Mouse (Mus musculus) T-helper 2 cell (primary cell): ENCODE results near the gene Ttll3.

Source experiments
- in situ Hi-C: fragments of 300-600 bp; cut with MboI, MseI; formaldehyde crosslinking; loops from one replicate; pipeline ENCODE4 v1.15.1; 2025; ENCODE audit warnings: high pct_unique_total_duplicates

Gene Ttll3

DNA sequence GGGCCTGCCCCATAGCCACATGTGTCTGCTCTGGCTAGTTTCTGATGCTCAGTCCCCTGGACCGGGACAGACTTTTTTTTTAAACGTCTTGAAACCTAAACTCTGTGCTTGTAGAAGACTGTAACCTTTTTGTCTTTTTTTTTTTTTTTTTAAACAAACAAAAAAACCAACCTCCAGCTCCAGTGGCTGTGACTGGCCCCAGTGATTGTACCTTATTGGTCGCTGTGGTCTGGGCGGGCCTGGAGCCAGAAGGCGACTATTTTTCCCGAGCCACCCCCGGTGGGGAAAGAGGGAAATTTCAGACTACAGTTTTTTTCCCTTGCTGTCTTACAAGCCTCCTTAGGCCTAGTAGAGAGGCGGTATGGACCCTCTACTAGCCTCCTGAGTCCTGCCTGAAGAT is at the start of gene Ttll3:
Ttll3 (plus strand) TSS at position 301 of the 400 bp plus-strand sequence.
- in situ Hi-C loops: no loop called here

DNA sequence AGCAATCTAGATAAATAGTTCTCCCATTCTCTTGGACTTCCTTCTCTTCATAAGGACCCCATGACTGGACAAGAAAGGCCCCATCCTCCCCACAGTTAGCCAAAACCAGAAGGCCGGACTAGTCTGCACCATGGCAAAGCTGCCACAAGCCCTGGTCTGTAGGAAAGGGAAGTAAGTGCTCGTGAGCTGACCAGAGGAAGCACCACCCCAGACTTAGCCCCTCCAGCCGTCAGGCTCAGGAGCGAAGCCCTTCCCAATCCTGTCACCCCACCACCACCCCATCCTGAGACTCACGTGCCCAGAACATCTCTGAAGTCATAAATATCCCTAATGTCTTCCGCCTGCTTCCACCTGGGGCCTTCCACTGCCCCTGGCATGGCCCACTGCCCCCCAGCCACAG is 47.5 kb upstream of the Ttll3 start:
- in situ Hi-C loops: no loop called here

DNA sequence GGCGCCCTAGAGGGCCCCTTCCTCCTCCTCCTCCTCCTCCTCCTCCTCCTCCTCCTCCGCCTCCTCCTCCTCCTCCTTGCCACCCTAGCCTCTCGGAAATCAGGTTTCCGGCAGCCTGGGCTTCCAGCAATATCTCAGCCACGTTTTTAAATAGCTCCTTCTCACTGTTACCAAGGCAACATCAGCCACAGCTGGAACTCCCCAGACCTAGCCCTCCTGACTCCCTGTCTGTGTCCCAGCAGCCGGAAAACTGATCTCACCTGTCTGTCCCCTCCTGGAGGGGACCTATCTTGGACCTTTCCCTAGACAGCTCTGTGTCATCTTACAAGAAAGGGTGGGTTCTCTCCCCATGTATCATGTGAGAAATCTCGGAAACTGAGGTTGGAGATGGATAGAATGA is 46.8 kb upstream of the Ttll3 start:
- in situ Hi-C loops: no loop called here

DNA sequence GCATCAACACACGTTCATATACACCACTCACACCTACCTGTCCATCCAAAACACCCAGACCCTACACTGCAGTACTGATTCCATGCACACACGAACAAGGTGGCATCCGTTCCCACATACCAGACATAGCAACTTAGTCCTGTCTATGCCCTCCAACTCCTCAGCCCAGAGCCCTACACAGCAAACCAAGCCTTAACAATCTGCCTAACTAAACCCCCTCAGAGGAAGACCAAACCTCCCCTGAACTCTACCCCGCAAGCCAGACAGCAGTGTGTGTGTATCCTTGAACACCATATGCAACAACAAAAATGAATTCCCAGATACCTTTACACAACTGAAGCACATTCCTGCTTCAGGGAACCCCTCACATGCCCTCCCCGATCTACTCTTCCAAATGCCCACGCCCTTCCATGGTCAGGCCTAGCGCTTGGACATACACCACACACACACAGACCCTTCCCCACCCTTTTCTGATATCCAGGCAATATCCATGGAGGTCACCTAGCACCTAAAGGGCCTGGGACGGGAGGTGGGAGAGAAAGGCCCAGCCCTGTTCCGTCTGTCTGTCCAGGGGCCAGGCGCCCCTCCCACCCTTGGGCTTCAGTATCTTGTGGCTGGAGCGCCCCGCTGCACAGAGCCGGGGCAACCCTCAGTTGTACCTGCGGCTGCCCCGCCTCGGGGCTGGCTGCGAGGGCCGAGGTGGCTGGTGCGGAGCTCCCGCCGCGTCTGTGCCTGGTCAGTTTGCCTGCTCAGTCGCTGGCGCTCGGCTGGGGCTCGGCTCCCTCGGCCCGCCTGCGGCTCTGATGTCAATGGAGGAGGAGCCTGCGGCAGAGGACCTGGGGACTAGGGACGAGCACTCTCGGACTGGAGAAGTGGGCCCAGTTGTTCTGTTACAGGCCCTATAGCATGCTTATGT is 45.6 kb upstream of the Ttll3 start, which contains the start of gene Camk1:
Camk1 (minus strand) TSS at position 808 of the 916 bp plus-strand sequence.
- in situ Hi-C loops: no loop called here

DNA sequence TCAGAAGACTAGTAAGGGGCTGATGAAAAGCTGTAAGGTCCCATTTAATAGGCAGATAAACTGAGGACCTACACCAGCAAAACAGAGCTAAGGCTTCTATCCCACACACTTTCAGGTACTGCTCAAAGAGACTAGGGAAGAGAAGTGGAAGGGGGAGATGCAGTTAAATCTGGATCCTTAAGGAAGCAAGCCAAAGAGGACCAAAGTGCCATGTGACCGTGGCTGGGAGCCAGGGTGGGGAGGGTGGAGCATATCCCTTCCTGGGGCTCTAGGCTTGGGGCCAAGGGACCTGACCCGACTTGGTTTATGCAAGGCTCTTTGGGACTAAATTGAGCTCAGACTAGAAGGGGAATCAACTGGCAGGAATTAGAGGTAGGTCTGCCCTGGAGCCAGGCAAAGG is 44.7 kb upstream of the Ttll3 start:
- in situ Hi-C loops: no loop called here

DNA sequence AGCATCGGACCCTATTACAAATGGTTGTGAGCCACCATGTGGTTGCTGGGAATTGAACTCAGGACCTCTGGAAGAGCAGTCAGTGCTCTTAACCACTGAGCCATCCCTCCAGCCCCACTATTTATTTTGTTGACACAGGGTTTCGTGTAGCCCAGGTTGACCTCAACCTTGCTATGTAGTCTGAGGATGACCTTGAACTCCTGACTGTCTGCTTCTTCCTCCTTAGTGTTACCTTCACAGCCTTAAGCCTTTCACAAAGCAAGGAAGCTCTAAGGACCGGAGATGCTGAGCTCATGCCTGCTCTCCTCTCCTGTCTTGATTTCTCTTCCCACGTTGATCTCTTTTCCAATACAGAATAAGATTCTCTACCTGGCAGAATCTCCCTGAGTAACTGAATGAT is 42.2 kb upstream of the Ttll3 start:
- in situ Hi-C loops: no loop called here

DNA sequence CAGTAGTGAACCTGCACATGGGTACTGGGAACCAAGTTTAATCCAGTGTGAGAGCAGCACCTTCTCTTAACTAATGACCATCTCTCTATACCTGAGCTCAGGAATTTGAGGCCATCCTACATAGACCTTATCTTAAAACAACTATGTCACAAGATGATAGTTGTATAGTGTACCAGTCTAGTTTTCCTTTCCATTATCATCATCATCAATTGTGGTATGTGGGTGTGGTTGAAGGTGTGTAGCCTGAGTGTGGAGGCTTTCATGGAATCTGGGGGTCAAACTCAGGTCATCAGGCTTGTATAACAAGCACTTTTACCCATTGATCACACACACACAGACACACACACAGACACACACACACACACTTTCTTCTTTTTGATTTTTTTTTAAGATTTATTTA is 38.5 kb upstream of the Ttll3 start:
- in situ Hi-C loops: no loop called here

DNA sequence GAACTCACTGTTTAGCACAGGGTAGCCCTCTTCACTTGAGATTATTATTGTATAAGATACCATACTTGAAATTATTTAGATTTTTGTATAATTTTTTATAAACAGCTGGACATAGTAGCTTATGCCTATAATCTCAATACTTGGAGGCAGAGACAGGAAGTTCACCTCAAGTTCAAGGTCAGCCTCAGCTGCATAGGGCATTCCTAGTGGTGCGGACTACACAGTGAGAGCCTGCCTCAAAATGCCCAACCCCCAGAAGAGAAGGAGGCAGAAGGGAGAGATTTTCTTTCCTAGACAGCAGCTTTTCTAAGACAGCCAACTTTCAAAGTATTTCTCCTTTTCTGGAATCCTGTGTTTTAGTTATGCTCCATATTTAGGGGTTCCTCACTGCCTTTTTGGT is 37.9 kb upstream of the Ttll3 start:
- in situ Hi-C loops: no loop called here

DNA sequence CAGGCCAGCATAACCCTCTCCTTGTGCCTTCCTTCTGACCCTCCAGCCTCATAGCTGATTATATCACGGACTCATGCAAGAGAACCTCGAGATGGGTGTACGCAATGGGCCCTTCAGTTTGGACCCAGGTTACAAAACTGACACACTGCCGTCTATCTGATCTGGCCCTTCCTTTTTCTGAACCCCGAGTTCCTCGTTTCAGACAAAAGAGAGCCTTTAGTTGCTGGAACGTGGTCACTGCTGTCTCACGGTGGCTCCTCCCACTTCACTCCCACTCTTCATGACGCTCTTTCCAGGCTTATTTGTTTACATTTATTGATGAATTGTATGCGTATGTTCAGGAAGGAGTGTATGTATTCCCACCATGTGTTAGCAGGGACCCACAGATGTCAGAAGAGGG is 37.4 kb upstream of the Ttll3 start:
- in situ Hi-C loops: no loop called here

DNA sequence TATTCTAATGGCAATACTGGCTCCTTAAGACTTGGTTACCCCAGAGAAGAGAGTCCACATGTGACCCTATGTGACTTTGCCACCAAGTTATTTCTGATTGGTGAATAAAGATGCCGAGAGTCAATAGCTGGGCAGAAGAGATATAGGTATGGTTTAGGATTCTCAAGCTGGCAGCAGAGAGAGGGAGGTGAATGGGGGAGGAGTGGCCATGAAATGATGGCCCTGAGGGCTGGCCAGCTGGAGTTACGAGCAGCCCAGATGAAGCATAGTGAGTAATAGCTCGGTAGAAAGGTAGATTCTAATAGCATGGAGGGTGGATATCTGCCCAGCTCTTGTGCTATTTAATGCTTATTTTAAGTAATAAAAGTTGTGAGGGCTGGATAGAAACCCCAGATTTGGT is 36.2 kb upstream of the Ttll3 start:
- in situ Hi-C loops: no loop called here

DNA sequence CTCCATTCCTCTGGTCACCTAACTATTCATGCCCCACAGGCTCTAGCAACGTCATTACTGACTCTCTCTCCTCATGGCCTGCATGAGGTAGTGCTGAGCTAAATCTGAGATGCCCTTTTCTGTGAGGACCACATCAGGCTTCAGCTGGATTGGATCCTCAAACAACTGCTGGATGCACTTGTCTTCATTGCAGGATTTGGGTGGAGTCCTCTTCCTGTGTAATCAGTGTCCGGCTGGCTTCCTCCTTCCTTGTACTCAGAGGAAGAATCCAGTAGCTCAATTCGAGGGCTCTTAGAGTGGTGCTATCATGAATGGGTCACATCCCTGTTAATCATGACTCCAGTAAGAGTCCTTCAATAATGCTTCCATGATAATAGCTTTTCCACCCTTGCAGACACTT is 35.4 kb upstream of the Ttll3 start:
- in situ Hi-C loops: no loop called here

DNA sequence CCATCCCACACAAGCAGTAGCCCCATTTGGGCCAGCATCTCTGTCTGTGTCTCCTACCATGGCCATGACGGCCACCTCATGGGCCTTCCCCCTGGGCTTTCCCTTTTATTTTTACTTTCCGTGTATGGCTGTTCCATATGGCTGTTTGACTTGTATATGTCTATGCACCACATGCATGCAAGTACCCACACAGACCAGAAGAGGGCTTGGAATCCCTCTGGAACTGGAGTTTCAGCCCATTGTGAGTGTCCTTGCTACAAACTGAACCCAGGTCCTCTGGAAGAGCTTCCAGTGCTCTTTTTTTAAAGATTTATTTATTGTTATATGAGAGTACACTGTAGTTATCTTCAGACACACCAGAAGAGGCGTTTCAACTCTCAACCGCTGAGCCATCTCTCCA is 27.6 kb upstream of the Ttll3 start:
- in situ Hi-C loops: no loop called here

DNA sequence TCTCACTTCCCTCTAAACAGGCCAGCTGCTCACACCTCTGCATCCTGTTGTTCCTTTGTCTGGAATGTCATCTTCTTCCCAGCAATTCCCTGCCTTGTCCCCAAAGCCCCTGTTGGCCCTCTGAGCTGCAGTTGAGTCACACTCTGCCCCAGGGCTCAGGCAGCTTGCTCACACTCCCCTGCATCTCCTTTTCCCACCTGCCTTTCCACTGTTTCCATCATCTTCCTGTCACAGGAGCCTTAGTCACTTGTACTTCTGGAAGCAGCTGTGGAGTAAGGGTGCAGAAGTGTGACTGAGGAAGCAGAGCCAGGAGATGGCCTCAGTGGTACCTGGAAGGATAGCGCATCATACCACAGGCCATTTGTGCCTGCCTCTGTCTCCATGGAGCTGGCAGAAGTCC is 26.8 kb upstream of the Ttll3 start:
- in situ Hi-C loops: no loop called here

DNA sequence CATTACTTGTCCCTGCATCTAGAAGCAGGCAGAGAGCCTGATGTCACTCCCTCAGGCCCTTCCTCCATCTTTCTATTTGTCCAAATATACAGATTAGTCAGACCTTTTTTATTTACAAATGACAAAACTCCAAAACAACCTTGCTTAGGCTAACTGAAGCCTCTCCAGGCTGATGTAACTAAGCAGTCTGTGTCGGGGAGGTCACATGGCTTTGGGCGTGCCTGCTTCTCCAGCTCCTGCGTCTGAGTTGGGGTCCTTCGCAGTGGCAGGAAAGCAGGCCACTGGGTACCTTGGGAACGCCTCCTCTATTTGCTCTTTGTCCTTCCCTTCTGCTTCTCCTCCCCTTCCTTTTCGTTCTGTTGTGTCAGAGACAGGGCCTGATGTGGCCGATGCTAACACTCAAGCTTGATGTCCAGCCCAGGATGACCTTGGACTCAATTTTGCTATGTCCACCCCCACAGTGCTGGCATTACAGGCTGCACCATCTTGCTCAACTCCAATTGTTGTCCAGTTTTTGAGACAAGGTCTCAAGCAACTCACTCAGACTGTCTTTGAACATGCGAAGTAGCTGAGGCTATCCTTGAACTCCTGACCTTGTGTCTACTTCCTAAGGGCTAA is 24.4 kb upstream of the Ttll3 start:
- in situ Hi-C loops: no loop called here

DNA sequence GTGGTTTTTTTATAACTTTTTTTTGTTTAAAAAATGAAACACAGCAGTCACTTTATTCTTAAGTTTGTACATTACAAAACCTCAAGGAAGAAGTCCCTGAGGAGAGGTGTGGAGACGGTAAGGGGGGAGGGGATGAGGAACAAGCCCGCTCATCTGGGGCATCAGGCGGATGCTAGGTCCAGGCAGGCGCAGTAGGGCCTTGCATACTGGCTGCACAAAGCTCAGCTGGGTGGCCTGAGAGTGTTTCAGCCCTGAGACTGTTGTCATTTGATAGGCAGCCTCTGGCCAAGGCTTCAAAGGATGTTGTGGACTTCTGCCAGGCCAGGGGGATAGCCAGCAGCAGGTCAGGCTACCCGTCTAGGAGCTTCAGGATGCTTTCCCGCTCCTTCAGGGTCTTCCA is 22.4 kb upstream of the Ttll3 start:
- in situ Hi-C loops: no loop called here

DNA sequence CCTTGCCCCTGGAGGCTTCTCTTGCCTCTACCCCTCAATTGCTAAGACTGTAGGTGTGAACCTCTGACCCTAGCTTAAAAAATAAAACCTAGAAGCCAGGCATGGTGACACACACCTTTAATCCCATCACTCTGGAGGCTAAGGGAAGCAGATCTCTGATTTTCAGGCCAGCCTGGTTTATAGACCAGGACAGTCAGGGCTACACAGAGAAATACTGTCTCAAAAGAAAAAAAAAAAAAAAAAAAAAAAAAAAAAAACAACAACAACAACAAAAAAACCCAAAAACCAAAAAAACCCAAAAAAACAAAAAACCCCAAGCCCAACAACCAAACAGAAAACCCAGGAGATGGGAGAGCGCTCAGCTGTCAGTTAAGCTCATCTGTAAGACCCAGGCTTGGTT is 21.5 kb upstream of the Ttll3 start:
- in situ Hi-C loops: no loop called here

DNA sequence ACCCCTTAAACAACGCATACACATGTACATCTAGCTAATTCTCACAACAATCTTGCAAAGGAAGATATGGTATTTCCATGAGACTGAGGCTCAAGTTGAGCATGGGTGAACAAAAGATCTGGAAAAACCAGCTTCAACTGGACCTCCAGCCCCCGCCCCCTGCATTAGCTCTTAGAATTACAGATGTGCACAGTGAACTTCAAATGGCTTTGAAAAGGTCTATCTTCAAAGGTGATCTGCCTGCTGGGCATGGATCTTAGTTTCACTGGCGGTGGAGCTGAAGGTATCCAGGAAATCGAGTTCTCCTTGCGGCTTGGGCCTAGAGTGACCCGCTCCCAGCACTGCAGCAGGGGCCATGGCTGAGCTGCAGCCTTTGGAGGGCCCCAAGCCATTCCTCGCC is 20.9 kb upstream of the Ttll3 start:
- in situ Hi-C loops: no loop called here

DNA sequence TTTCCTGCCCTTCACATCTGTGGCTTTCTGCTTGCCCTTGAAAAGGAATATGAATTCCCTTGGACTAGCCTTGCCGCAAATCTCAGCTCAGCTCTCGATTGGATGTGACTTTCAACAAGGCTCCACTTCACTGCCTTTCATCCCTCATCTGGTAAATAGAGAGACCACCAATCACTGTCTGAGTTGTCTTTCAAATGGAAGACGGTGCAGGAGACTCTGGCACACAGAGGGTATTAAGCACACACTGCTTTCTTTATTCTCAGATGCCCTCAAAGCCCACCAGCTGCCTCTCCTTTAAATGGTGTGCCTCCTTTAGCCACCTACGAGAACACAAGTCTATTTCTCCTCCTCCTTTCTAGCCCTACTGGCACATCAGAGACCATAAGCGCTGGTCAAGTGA is 20.5 kb upstream of the Ttll3 start:
- in situ Hi-C loops: no loop called here

DNA sequence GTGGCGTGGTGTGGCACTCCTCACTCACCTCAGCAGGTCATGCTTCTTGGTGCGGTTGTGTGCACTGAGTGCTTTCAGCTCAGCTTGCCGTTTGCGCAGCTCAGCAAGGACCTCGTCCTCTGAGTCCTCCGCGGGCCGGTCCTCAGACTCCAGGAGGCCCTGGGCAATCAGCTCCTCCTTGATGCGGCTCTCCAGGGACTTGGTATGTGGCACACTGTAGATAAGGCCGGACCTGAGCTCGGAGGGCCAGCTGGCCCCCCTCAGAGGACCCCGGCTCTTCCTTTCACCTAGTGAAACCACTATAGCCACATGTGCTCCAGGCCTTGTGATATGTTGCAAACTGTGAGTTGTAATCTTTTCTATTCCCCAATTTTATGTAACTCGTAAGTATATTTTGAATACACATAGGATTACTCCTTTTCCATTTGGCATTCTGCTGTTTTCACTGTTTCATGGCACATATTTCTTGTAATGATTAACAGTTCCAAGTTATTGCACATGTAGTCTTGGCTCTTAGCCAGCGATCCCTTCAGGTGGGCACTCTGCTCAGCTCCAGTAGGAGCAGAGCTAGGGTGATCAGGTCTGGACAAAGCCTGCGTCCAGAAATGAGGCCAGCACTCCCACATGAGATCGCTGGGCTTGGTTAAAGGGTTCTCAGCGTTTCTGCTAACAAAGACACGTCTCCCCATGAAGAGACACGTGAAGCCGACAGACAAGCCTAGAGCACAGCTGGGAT is 18.7 kb upstream of the Ttll3 start:
- in situ Hi-C loops: no loop called here

DNA sequence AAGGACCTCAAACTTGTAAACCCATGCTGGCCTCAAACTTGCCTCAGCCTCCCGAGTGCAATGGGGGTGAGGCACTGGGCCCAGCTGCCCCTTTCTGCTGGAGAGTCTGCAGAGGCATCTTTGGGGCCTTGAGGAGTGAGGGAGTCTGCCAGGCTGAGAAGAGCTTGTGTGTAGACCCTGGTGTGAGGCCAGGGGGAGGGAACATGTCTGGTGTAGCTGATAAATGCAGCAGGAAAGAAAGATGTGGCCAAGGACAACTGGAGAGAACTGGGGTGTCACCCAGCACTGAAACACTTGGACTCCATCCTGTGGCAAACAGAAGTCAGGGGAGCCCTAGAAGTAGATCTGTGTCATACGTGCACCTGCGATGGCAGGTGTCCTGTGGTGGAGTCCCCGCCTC is 15.6 kb upstream of the Ttll3 start:
- in situ Hi-C loops: no loop called here

DNA sequence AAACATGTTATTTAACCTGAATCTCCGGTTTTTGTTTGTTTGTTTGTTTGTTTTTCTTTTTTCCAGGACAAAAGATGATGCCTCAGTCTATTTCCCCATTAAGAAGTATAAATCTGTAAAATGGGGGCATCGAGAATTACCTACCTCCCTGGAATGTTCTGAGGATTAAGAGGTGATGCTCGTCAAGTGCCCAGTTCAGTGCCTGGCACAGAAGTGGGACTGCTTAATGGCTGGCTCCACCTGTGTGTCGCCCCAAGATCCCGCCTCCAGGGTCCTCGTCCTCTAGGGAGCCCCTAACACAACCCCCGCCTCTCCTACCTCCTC is 11.9 kb upstream of the Ttll3 start:
- in situ Hi-C loops: loop anchor here (5.0 kb wide), 2 partner anchors 50 to 330 kb away; partner anchors contain the start of genes Ogg1 and Thumpd3
